Mouse (Mus musculus) thymus, adult 2 months (tissue): ENCODE measurements around the gene Kdm1a.

ENCODE experiments used
- CTCF ChIP-seq: fragments of 200-500 bp; IDR thresholded peaks from 2 replicates; pipeline ENCODE4 v1.5.1; 2012; ENCODE audit warnings: mild to moderate bottlenecking, control low read depth, low read length, moderate library complexity, borderline replicate concordance; ENCODE audit not compliant: control insufficient read depth, poor library complexity, insufficient read depth; ENCODE audit errors: extremely low read depth
- POLR2A ChIP-seq: fragments of 200-500 bp; IDR thresholded peaks from 2 replicates; pipeline ENCODE4 v1.6.1; 2012; ENCODE audit warnings: mild to moderate bottlenecking, low read length, control low read depth, moderate library complexity; ENCODE audit not compliant: control insufficient read depth, poor library complexity, insufficient read depth; ENCODE audit errors: extremely low read depth

- TF ChIP-seq CTCF (no peak), POLR2A (no peak)
These were observed 84.4 kb downstream of the Kdm1a start for GRCm38 (mm10) chr4:136518141-136518540.
